Mouse (Mus musculus) hindlimb bud, embryonic 11.5 days (tissue): ENCODE results near the gene St6galnac3.

Source experiments
- DNase-seq: peaks from one replicate; pipeline ENCODE4 v3.0.0-alpha.2; 2012; ENCODE audit warnings: low read depth, low spot score; ENCODE audit errors: extremely low spot score

The St6galnac3 gene

DNA sequence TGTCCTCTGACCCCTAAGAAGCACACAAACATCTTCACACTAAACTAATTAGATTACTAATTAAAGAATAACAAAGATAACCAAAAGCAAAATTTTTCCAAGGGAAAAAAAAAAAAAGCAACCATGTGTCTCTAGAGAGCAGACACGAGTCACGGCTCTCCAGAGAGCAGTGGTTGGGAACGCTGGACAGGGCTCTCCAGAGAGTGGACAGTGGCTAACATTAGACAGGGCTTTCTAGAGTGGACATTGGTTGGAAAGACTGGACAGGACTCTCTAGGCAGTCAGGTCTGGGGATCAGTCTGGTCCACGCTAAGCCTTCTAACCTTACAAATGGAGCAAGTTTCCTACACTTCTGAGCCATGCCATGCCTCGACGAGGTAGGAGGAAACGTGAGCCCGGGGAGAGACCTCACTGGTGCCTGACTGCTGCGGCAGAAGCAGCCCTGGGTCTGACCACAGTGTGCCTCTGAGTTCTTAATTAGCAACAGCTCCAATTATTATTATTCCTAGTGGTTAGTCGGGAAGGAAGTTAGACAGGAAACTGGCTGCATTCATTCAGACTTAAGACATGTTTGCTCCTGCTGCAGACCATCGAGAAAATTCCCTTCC is 32.7 kb downstream of the St6galnac3 start:
- DNase-seq = no peak

DNA sequence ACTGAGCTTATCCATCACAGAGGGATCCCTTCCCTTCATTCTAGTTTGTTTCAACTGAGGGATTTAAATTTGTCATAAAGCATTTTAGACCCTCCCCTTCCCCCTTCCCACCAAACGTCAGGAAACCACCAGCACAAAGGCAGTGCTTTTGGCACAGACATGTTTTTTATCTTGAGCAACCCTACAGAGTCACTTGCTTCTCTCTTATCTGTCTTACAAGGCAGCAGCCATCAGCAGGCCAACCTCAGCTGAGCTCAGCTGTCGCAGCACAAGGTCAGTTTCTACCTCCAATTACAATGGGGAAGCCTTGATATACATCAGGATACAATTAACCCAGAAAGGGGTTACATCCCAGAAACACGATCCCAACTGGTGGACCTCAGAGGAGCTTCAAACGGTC is 33.4 kb downstream of the St6galnac3 start:
- DNase-seq = no peak

DNA sequence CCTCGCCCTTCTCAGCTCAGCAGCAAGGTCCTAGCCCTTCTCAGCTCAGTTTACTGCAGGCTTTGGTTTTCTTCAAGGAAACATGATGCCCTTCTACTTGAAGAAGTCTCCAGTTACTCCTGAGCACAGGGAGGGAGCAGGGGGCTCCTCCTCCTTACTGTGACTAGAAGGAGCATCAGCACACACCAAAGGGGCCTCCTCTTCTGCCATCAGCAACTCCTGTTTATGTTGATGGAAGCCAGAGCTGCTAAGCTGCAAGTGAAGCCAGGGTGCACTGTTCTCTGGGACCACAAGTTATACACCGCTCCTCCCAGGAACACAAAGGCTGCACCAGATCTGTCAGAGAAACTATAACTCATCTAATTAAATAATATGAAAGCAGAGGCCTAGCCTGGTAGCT is 34.4 kb downstream of the St6galnac3 start:
- no peak for DNase-seq

DNA sequence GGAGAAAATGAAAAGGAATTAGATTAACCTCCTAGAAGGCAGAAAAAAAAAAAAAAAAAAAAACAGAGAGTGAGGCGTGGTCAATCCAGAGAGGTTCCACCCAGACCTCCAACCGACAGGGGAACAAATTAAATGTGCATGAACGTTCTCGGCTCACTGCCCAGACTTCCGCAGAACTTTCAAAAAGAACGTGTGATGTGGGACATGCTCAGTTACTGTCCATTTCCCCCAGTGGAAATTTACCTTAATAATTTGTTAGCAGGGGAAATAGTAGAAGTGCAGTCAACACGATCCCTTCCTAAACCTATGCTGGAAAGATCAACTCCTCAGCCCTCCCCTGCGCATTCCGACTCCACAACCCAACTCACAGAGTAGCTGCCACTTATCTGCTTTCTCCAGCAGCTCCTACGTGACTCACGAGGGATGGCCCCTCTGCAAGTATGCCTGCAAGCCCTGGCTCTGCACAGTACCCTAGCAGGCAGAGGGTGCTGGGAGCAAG is 35.1 kb downstream of the St6galnac3 start:
- no peak for DNase-seq

DNA sequence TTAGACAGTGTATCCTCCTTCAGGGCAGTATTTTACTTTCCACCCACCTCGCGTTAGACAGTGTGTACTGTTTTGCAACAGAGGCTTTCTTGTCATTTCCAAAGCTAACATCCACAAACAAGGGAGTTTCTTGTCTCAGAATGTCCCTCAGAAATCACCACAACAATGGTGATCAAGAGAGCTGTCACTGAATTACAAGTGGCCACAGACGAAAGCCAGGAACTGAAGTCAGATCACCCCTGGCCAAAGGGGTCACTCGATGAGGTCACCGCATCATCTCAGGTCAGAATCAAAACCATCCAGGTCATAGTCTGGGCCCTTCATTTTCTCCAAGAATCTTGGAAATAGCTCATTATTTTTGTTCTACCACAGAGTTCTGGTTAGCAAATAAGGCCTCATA is 37.1 kb downstream of the St6galnac3 start:
- DNase-seq = no peak

DNA sequence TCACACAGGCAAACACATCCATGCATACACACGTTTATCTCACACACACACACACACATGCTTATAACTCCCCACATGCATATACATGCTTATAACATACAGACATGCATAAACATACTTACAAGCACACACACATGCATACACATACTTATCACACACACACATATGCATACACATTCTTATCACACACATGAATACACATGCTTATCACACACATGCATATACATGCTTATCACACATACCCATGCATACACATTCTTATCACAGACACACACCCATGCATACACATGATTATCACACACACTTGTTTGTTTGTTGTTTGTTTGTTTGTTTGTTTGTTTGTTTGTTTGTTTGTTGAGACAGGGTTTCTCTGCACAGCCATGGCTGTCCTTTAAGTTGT is 40.1 kb downstream of the St6galnac3 start:
- no peak for DNase-seq

DNA sequence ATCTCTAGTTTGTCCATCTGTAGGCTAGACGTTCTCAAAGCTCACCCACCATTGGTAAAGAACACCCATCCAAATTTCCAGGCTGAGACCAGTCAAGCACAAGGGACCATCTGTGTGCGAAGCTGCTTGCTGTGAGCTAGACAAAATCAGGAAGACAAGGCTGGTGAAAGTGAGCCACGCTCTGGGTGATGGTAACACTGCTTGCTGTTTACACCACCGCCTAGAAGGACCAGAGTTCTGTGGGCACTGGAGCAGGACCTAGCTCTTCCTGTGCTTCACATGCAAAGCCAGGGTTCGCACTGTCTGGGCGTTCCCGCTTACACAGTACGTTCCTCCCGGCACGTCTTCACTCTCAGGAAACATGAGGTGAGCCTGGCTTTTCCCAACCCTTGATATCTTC is 42.7 kb downstream of the St6galnac3 start:
- no peak for DNase-seq

DNA sequence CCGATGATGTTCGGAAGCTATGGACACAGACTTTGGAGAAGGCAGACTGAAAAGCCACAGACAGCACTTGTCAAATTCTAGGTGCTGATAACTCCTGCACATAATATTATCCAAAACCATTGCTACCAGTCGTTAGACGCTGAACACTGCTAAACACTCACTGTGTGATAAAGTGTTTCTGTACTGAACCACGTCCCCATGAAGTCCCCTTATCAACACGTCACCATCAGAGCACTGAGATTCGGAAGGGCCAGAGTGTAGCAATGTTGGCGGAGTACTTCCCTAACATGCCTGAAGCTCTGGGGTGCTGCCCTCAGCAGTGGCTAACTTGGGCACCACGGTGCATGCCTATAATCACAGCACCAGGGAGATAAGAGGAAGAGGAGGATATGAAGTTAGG is 43.3 kb downstream of the St6galnac3 start:
- DNase-seq = no peak

DNA sequence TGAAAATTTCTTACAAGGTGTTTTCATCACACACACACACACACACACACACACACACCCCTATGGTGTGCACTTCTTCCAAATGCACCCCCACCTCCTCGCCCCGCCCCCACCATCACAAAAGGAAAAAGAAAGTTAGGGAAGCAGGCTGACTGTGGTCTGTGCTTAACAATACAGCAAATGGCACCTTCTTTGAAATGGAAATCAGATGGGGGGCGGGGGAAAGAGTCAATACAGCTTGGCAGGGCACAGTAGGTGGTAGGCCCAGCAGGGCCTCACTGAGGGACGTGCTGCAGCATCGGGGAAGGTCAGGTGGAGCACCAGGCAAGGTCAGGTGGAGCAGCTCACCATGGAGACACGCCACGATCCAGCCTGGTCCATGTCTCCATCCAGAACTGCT is 49.1 kb downstream of the St6galnac3 start:
- DNase-seq = no peak

DNA sequence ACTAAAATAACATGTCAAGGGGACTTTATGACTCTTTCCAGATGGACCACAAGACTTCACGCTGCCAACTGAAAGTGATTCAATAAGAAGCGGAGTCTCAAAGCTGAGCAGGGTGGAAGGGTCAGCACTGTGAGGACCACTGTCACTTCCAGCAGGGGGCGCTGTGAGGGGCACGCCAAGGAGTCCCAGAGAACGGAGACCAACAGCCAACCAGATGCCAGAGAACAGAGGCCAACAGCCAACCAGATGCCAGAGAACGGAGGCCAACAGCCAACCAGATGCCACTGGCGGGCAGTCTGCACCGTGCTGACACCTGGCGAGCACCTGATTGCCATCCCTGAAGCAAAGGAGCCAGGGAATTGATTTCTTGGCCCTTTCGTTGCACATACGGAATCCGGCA is 49.9 kb downstream of the St6galnac3 start:
- no peak for DNase-seq

DNA sequence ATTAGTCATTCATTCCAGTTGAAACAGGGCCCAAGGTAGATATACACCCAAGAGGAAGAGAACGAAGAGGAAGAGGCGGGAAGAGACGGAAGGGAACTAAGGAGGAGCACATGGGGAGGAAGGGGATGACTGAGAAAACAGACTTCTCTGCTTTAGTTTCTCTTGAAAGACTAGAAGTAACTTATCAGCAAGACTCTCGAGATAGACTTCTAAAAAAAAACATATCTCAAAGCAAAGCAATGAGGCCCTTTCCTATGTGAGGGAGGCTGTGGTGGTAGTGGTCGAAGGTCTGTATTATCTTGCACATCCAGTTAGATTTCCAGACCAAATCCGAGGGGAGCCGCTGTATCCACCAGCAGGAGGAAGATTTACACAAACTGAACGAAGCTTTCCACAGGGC is 50.6 kb downstream of the St6galnac3 start:
- DNase-seq = no peak

DNA sequence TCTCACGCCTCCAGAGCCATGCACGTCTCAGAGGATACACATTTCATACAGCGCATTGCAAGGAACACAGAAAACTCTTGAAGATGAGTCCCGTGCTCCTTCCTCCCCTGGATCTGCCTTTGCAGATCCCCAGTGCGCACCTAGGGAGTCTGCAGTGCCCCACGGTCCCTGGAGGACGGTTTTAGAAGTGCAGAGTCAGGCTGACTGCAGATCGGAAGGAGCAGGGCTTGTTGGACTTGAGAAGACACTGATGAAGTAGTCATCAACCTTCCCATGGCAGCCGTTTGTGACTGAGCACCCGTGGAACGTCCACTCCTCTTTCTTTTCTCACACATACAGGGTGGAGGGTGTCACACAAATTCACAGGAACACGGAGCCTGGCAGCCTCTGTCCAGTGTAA is 51.5 kb downstream of the St6galnac3 start:
- no peak for DNase-seq

DNA sequence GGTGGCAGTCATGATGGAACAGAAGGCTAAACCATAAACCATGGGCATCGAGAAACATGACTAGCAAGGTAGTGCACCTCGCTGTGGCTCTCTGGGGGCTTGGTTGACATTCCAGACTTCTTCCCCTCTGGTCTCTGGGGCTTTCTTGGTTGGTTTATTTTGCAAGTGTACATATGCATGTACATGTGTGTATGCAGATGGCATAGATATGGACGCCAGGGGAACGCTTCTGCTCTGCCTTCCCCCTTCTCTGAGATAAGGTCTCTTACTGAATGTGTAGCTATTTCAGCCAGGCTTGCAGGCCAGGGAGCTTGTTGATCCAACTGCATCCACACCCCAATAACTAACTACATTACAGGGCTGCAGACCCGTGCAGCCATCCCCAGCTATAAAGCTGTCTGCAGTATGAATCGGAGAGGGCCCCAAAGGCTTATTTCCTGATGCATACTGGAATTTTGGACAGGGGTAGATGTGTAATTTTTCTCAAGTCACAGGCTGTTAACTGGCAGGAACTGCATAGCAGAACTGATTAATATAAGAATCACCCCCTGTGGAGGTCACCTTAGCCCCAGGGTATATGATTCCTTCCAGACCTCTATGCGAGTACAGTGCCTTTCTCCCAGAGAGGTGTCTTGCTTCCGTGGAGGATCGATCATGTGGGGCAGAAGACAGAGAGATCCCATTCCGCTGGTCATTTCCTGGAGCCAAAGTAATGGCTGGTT is 53.9 kb downstream of the St6galnac3 start:
- no peak for DNase-seq

DNA sequence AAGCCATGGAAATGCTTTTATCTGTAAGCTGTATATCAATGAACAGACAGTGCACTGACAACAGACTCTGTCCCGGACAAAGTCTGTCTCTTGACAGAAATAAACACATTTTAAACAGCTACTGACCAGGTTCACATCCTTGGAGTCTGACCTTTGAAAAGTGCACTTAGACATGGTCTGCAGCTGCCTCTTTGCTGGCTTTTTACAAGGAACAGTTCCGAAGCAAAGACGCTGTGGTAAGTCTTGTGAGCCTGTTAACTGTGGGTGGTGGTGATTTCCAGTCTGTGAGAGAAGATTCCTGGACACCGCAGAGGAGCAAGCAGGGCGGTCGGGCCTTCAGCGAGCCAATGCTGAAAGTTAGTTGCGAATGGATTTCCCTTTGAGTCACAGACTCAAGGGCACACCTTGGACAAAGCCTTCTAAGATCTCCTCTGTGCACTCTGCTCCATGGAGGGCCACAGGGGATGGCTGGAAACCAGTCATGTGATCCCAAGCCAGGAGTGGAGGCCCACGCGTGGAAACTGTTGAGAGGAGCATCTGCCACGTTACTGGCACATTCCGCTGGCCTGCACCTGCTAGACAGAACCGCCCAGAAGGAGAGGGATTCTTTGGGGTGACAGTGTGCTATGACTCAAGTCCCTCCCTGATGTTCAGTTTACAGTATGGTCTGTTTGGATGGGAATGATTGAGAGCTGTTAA is 55.1 kb downstream of the St6galnac3 start:
- no peak for DNase-seq

DNA sequence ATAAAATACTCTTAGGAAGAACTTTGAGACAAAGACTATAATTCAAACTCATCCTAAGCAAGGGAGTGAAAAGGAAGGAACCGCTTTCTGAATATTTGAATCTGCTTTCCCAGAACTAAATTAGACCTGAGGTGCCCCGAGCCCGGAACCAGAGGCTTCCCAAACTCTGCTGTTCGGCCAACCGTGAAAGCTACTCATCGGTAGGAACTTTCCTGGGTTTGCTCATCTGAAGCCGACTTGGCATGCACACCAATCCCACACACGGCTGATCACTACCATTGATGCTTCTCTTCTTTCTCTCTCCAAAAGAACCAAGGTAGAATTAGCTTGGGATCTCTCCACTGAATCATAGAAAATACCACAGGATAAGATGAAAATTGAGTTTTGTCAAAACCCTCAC is 55.6 kb downstream of the St6galnac3 start:
- DNase-seq = no peak

DNA sequence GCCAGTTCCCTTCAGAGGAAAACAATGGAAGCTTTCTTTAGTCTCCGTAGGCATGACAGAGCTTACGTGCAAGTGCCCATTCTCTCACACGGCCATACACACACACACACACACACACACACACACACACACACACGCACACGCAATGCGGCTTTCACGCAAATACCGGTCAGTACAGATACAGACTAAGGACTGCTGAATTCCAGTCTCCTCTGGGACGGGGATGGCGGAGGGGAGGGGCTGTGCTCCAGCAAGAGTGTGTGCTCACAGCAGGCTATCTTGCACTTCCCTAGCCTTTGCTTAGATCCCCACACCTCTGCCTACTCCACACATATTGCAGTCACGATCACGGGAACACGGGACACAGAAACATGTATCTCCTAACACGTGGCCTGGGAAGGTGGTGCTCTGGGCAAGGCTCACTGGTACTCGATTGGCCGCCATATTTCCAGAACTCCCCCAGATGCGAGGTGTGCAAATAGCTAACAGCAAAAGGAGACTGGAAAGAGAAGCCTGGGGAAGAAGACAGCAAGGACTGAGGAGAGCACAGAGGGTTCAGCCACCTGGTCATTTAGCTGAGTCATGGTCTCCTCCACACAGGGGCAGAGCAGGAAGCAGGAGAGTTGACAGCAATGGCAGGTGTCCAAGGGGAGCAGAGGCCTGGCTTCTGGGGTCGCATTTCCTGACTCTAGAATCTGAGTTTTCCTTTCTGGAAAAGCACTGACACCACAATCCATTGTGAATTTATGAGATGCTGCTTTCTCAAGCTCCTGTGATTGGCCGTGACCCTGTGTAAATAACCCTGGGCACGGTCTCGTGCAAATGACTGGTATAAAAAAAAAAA is 56.3 kb downstream of the St6galnac3 start:
- DNase-seq = no peak

DNA sequence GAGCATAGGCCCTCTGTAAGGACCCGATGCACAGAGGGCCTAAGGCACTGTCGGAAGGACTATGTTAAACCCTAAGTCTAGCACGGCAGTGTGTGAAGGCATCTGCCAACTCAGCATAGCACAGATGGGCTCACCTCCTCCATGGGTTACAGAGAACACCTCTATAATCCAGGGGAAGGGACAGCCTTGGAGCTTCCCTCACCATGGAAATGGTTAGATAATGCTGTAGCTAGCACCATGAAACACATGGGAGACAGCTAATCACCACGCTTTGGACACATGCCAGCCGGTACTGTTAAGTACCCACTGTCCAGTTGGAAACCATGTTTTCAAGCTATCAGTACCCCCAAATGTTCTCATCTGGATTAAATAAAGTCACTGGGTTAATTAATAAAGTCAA is 60.3 kb downstream of the St6galnac3 start:
- DNase-seq = no peak

DNA sequence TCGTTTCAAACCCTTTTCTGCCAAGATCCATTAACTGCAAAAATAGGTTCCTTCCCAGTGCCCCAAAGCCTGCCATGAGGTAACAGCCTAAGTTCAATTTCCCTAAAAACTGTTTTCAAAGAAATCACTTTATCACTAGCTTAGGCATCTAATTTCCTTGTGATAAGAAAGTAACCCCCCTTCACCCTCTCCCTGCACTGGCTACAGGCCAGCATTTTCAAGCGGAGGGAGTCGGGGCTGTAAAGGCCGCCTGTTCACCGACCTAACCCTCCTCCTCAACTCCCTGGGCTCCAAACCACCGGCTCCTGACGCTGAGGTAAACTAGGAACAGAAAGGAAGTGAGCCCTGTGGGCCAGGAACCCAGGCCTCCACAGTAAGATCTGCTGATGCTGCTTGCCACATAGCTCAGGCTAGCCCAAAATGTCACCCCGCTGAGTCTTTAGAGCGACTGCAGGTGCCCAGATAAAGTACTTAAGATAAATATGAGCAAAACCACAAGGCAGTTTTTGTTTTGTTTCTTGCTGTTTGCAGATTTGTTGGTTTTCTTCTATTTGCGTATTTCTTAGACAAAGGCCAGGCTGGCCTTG is 61.0 kb downstream of the St6galnac3 start:
- DNase-seq = no peak

DNA sequence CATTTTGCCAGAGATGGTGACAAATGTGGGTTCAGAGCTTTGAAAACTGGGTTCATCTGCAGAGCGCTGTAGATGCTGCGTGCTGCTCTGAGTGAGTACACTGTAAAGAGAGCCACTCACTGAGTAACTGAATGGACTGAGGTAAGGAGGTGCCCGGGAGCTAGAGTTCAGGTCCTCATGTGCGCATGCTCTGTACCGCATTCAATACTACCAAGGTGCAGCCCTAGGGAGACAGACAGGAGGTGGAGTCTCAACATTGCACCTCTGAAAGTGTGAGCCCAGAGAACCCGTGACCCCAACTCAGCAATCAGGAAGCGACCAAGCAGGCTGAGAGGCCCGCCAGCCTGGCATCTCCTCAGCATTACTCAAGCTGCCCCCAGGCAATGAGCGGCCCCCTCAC is 62.2 kb downstream of the St6galnac3 start:
- no peak for DNase-seq

DNA sequence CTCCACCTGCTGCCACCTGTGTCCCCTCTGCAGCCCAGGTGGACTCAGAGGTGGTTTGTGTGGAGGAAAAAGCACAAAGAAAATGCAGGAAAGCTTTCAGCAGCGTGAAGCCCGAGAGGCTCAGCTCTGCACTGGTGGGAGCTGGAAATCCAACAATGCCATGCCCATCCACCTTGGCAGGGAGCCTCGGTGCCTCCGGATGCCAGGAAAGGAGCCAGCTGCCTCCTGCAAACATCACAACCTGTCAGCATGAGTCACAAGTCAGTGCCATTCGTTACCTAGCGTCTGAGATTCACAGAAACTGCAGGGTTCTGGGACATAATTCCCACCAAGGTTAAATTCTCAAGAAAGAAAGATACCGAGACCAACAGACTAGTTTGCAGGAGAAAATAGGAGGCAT is 63.0 kb downstream of the St6galnac3 start:
- DNase-seq = no peak

DNA sequence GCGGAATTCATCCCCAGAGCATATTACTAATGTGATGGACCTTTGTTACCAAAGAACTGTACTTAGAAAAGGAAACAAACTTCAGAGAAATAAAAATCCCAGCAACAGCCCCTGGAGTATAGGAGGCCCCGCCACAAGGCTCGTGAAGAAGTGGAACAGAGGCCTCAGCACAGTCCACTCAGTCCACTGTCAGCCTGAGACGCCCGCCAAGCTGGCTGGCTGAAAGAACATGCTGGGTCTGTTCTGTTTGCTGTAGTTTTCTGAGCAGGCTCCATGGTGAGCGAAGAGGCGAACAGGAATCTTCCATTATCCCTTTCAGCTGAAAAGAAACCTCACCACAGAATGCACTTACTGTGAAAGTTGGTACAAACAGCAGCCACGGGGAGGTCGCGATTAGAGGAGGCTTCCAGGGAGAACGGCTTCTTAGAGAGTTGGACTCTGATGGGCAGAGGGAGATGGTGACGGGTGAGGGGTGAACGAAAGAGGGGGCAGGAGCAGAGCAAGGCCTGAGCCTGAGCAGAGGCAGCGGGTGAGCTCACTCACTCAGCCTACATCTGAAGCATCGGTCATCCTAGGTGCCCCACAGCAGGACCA is 65.3 kb downstream of the St6galnac3 start:
- no peak for DNase-seq
